Mouse (Mus musculus) liver, embryonic 13.5 days (tissue): ENCODE measurements around the gene Mbd6. TPM values are rescaled to one million over a fixed set of nuclear protein-coding genes. Genes with fewer than 3 reads are reported as not detected.

Experiments used
- ATAC-seq: fragments of 200-750 bp; cut with Nextera tagmentation; 2 replicates; pipeline ENCODE4 v1.8.0; 2017; ENCODE audit warnings: low read depth, mild to moderate bottlenecking, moderate number of reproducible peaks, moderate library complexity
- DNase-seq: peaks from one replicate; pipeline ENCODE4 v3.0.0; 2022
- H3K27ac ChIP-seq: fragments of 300-500 bp; sonication (generic); 2 replicates; pipeline ENCODE4 v1.5.1; 2015; ENCODE audit warnings: moderate library complexity, mild to moderate bottlenecking, inconsistent platforms
- H3K27me3 ChIP-seq: fragments of 300-500 bp; sonication (generic); 2 replicates; pipeline ENCODE4 v1.6.1; 2015; ENCODE audit warnings: mild to moderate bottlenecking, inconsistent platforms
- H3K36me3 ChIP-seq: fragments of 300-500 bp; sonication (generic); 2 replicates; pipeline ENCODE4 v1.6.1; 2015; ENCODE audit warnings: mild to moderate bottlenecking, inconsistent platforms
- H3K4me1 ChIP-seq: fragments of 300-500 bp; sonication (generic); replicated peaks from 2 replicates; pipeline ENCODE4 v1.6.1; 2015; ENCODE audit warnings: inconsistent platforms
- H3K4me2 ChIP-seq: fragments of 300-500 bp; sonication (generic); 2 replicates; pipeline ENCODE4 v1.6.1; 2015; ENCODE audit warnings: inconsistent platforms, mild to moderate bottlenecking, moderate library complexity
- H3K4me3 ChIP-seq: fragments of 300-500 bp; sonication (generic); replicated peaks from 2 replicates; pipeline ENCODE4 v1.5.1; 2015; ENCODE audit warnings: mild to moderate bottlenecking, inconsistent platforms
- H3K9ac ChIP-seq: fragments of 300-500 bp; sonication (generic); 2 replicates; pipeline ENCODE4 v1.6.1; 2015; ENCODE audit warnings: mild to moderate bottlenecking, inconsistent platforms
- H3K9me3 ChIP-seq: fragments of 300-500 bp; sonication (generic); replicated peaks from 2 replicates; pipeline ENCODE4 v1.6.1; 2016; ENCODE audit warnings: inconsistent platforms
- WGBS: fragments of 180-500 bp; shearing (Covaris S2); methylation state at CpG from one replicate; pipeline ENCODE4 v1.1.7; 2015; ENCODE audit not compliant: insufficient replicate concordance; 5-methylcytosine and 5-hydroxymethylcytosine counted together
- polyA plus RNA-seq: library from polyadenylated mRNA; unstranded; fragments of >200 nt; fragmentation: Nextera tagmentation; extraction: Ambion mirVana; gene quantifications from 2 replicates; pipeline ENCODE4 v1.2.1, GENCODE M21; 2015

The Mbd6 gene
- polyA plus RNA-seq: 5.9 and 6.5 TPM in 2 replicates

DNA sequence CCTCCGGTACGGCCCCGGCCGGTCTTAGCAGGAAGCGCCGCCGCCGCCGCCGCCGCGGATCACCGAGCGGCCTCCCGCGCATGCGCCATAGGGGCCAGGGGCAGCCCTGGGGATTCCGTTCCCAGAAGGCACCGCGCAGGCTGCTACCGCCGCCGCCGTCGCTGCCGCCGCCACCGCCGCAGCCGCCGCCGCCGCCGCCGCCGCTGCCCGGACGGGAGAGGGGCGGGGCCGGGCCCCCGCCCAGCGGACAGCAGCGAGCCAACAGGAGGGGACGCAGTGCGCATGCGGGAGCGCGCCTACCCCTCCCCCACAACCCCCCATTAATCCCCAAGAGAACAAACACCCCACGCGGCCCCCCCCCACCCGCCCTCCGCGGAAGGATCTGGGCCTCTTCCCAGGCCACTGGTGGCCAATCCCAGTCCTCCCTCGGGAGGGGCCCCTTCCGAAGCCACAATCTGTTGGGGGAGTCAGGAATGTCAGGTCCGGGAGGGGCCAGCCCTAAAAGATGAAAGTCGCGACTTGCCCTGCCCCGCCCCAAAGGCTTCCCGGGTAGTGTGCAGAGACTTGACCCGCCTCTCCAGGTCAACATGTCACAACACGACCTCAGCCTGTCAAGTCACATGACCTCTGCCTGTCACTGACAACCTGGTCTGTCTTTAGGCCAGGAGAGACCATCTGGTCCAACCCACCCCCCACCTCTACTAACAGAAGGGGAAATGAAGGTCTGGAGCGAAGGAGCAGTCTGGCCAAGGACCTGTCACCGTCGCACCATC is at the start of gene Mbd6:
Mbd6 (minus strand) TSS at position 219 of the 773 bp plus-strand sequence.
- H3K27me3 ChIP-seq: no peaks in the 10 kb centered on the region
- peaks cover 71% of the 10 kb centered on the region for H3K4me1 ChIP-seq
- H3K9ac ChIP-seq: peak within 1 kb of the TSS; percentile 96
- ATAC-seq (peak; percentile 51), DNase-seq (peak; percentile 90)
- H3K9me3 ChIP-seq: no peaks in the 10 kb centered on the region
- H3K4me2 ChIP-seq: peak within 1 kb of the TSS; percentile 88
- peaks cover 52% of the 10 kb centered on the region for H3K36me3 ChIP-seq
- H3K4me3 ChIP-seq: peak within 1 kb of the TSS; percentile 78
- WGBS: under 1% methylated on average over 60 of the region's 65 CpGs
- H3K27ac ChIP-seq: peak within 1 kb of the TSS; percentile 100

DNA sequence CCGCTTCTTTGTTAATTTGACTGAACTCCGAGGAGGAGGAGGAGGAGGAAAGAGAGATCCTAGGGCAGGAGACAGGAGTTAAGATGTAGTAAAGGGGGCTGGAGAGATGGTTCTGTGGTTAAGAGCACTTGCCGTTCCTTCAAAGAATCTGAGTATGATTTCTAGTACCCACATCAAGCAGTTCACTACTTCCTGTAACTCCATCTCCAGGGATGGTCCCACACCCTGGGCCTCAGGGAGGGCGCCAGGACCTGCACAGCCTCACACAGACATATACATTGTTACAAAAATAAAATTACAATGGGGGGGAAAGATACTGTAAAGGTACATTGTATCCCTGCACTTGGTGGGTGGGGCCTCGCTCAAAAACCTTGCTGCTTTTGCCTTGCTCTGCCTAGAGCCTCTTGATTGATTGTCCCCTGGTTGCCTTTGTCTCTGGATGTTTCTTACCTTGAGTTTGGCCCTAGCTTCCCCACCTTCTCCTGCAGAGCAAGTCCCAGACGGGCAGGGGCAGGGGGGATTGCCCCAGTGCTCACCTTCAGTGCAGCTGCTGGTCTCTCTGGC is 48.8 kb upstream of the Mbd6 start:
- H3K9ac ChIP-seq: no peak overlapping the region
- H3K36me3 ChIP-seq: no peaks in the 10 kb centered on the region
- H3K4me1 ChIP-seq: peaks cover 36% of the 10 kb centered on the region
- H3K27ac ChIP-seq: no peak overlapping the region
- H3K4me3 ChIP-seq: no peak overlapping the region
- H3K9me3 ChIP-seq: no peaks in the 10 kb centered on the region
- no peak overlapping the region for H3K4me2 ChIP-seq
- WGBS: 56% methylated on average over 6 of the region's 6 CpGs
- peaks cover 65% of the 10 kb centered on the region for H3K27me3 ChIP-seq
- no peak for DNase-seq
- no peak for ATAC-seq

DNA sequence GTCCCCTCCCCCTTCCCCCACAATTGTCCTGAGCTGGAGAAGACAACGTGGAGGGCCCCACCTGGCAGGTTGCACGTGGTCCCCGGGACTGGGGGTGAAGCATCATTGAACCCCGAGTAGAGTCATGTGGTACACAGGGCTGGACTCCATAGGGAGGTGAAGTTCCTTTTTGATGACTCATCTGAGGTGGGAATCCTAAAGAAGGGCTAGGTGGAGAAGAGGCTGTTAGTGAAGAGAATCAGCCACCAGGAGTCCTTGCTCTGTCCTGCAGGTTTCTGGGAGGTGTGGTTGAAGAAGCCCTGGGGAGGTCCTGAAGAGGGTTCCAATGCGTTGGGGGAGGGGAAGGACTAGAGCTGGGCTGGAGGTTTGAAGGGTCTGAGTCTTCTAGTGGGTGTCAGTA is 48.1 kb upstream of the Mbd6 start:
- ATAC-seq (no peak), DNase-seq (no peak)
- Histone ChIP-seq H3K36me3 (no peaks in the 10 kb centered on the region), H3K27me3 (peaks cover 64% of the 10 kb centered on the region), H3K4me3 (no peak overlapping the region), H3K4me2 (no peak overlapping the region), H3K27ac (no peak overlapping the region), H3K9ac (no peak overlapping the region), H3K9me3 (no peaks in the 10 kb centered on the region), H3K4me1 (peaks cover 34% of the 10 kb centered on the region)
- 46% methylated on average over 5 of the region's 5 CpGs for WGBS

DNA sequence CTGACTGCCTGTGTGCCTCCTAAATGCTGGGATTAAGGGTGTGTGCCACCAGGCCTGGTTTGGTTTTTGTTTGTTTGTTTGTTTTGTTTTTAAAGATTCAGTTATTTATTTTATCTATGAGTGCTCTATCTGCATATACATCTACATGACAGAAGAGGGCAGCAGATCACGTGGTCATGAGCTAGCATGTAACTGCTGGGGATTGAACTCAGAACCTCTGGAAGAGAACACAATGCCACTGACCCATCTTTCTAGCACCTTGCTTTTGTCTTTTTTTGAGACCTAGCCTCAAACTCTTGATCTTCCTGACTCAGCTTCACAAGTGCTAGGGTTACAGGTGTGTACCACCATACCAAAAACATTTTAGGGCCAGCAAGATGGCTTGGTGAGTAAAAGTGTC is 46.5 kb upstream of the Mbd6 start:
- no peak overlapping the region for H3K4me2 ChIP-seq
- peaks cover 47% of the 10 kb centered on the region for H3K27me3 ChIP-seq
- no peaks in the 10 kb centered on the region for H3K36me3 ChIP-seq
- H3K9me3 ChIP-seq: no peaks in the 10 kb centered on the region
- WGBS: 38% methylated on average over 1 of the region's 1 CpGs
- H3K27ac ChIP-seq: no peak overlapping the region
- DNase-seq (no peak), ATAC-seq (no peak)
- H3K9ac ChIP-seq: no peak overlapping the region
- peaks cover 25% of the 10 kb centered on the region for H3K4me1 ChIP-seq
- no peak overlapping the region for H3K4me3 ChIP-seq

DNA sequence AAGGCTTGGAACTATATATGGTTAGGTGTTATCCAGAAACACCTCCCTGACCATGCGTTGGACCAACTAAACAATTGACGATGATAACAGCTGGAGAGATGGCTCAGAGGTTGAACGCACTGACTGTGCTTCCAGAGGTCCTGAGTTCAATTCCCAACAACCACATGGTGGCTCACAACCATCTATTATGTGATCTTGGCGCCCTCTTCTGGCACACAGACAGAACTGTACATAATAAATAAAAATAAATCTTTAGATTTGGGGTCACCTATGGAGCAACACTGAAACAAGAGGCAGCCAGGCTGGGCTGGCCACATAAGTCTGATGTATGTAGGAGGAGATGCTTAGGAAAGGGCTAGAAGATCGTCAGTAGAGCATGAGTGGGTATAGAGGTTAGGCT is 44.3 kb upstream of the Mbd6 start:
- Histone ChIP-seq H3K27me3 (peaks cover 26% of the 10 kb centered on the region), H3K9ac (no peak overlapping the region), H3K4me3 (no peak overlapping the region), H3K4me1 (peaks cover 16% of the 10 kb centered on the region), H3K4me2 (no peak overlapping the region), H3K27ac (no peak overlapping the region), H3K36me3 (0 out of 2 replicates have a peak, but pooled peaks cover 15% of the 10 kb centered on the region), H3K9me3 (no peaks in the 10 kb centered on the region)
- ATAC-seq: 0 out of 2 replicates have a peak, but pooled peaks have one; percentile 22
- 31% methylated on average over 5 of the region's 5 CpGs for WGBS
- no peak for DNase-seq

DNA sequence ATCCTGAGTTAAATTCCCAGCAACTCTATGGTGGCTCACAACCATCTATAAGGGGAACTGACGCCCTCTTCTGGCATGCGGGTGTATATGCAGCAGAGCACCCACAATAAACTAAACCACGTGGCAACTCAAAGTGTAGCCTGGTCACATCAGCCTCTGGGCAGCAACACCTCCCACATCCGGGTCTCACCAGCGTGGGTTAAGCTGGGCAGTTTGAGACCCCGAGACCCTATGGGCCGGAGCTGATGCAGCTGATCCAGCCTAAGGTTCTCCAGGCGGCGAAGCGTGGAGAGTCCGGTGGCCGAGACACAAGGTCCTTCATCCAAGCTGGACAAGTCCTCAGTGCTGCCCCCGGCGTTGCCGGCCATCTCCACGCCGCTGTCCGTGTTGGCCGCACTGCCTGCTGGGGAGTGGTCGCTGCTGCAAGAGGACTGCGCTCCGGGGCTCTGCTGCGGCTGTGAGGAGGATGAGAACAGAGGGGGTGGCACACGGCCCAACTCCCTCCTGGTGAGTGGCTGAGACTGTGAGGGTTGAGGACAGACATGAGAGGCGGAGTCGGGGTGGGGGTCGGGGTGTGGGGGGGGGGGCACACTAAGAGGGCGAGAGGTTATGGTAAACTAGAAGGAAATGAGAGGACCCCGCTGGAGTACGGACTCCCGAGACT is 43.5 kb upstream of the Mbd6 start:
- Histone ChIP-seq H3K4me3 (peak overlapping the region; percentile 32), H3K9me3 (no peaks in the 10 kb centered on the region), H3K9ac (peak overlapping the region; percentile 27; the same call in 1 of the 2 replicates), H3K4me1 (peaks cover 22% of the 10 kb centered on the region), H3K27ac (no peak overlapping the region), H3K27me3 (peaks cover 24% of the 10 kb centered on the region), H3K36me3 (0 out of 2 replicates have a peak, but pooled peaks cover 15% of the 10 kb centered on the region), H3K4me2 (peak overlapping the region; percentile 53)
- WGBS: 33% methylated on average over 31 of the region's 31 CpGs
- DNase-seq (no peak), ATAC-seq (no peak)

DNA sequence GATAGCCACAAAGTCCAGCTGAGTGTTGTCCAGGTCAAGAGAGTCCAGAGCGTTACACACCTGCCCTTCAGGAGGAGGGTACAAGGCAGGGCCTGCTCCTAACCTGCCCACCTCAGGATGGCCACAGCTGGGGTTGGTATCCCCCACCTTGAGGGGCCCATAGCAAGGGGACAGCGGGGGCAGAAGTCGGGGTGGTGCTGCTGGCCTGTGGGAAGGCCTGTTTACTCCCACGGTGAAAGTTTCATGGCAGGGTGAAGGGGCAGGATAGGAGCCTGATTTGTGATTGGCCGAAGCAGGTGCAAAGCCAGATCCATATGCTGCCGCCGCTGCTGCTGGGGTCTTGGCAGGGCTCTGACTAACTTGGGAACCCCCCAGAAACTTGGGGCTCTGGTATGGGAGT is 41.4 kb upstream of the Mbd6 start:
- ATAC-seq (no peak), DNase-seq (no peak)
- H3K27ac ChIP-seq: no peak overlapping the region
- 0 out of 2 replicates have a peak, but pooled peaks cover 15% of the 10 kb centered on the region for H3K36me3 ChIP-seq
- peaks cover 32% of the 10 kb centered on the region for H3K27me3 ChIP-seq
- no peak overlapping the region for H3K4me2 ChIP-seq
- WGBS: 61% methylated on average over 7 of the region's 7 CpGs
- H3K9ac ChIP-seq: no peak overlapping the region
- no peaks in the 10 kb centered on the region for H3K9me3 ChIP-seq
- H3K4me3 ChIP-seq: no peak overlapping the region
- H3K4me1 ChIP-seq: peaks cover 43% of the 10 kb centered on the region

DNA sequence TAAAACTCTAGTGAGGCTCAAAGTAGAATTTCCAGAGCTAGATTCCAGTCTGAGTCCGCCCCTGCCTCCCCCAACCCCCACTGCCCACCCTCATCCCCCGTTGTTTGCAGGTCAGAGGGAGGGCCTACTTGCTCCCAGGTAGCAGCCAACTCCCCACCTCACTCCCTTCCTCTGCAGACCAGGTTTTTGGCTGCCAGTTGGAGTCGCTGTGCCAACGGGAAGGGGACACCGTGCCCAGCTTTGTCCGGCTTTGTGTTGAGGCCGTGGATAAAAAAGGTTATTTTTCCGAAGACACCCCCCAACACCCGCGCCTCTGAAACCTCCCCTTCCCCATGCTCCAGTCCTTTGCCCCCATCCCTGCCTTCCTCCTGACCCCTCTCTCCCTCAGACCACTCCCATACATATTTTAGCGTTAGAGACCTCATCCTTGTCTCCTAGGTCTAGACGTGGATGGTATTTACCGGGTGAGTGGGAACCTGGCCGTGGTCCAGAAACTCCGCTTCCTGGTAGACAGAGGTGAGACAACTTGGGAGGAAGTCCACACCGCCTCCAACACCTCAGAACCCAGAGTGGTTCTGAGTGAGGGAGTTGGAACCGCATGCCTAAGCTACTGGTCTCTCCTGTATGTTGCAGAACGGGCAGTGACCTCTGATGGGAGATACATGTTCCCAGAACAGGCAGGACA is 38.8 kb upstream of the Mbd6 start:
- Histone ChIP-seq H3K27ac (no peak overlapping the region), H3K4me1 (peaks cover 68% of the 10 kb centered on the region), H3K36me3 (0 out of 2 replicates have a peak, but pooled peaks cover 15% of the 10 kb centered on the region), H3K27me3 (peaks cover 37% of the 10 kb centered on the region), H3K9ac (no peak overlapping the region), H3K9me3 (no peaks in the 10 kb centered on the region), H3K4me2 (peak overlapping the region; percentile 93), H3K4me3 (peak overlapping the region; percentile 68; the same call in 1 of the 2 replicates)
- ATAC-seq (no peak), DNase-seq (no peak)
- WGBS: 77% methylated on average over 18 of the region's 18 CpGs

DNA sequence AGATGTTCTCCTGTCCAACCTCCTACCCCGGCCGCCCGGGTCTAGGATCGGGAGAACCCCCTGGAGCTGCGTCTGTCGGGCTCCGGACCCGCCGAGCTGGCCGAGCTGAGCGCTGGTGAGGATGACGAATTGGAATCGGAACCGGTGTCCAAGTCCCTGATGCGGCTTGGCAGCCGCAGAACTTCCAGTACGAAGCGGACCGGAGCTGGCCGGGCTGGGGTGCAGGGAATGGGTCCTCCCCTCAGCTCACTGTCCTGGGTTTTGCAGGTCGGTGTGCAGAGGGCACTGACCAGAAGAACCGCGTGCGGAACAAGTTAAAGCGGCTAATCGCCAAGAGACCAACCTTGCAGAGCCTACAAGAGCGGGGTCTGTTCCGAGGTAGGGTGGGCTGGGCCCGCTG is 38.0 kb upstream of the Mbd6 start:
- H3K27ac ChIP-seq: no peak overlapping the region
- H3K36me3 ChIP-seq: 0 out of 2 replicates have a peak, but pooled peaks cover 15% of the 10 kb centered on the region
- H3K4me3 ChIP-seq: peak overlapping the region; percentile 68
- H3K4me1 ChIP-seq: peaks cover 69% of the 10 kb centered on the region
- H3K9me3 ChIP-seq: no peaks in the 10 kb centered on the region
- peaks cover 32% of the 10 kb centered on the region for H3K27me3 ChIP-seq
- WGBS: 20% methylated on average over 29 of the region's 29 CpGs
- H3K4me2 ChIP-seq: peak overlapping the region; percentile 93
- no peak for ATAC-seq
- peak overlapping the region; percentile 76 for H3K9ac ChIP-seq
- DNase-seq: no peak

DNA sequence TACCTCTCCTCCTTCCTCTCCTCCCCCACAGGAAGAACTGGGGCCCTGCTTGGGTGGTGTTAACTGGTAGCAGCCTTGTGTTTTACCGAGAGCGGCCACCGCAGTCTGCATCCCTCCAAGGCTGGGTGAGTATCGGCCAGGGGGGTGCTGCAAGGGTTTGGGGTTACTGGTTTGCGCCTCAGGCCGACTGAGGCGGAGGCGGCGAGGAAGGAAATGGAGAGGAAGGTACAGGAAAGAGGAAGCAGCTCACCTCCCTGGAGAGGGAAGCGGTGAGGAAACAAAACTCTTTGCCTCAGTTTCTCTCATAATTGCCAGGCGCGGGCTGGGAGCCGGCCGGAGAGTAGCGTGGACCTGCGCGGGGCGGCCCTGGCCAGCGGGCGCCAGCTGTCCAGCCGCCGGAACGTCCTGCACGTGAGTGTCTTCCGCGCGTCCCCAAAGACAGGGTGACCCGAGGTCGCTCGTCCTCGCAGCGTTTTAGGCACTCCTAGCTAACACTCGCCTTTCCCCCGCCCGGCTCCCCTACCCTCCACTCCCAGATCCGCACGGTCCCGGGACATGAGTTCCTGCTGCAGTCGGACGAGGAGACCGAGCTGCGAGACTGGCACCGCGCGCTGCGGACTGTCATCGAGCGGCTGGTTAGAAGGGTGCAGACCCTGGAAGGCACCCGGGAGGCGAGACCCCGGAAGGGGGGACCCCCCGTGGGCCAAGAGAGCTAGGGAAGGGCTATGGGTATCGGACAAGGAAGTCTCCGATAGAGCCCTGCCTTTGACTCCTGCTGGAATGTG is 37.4 kb upstream of the Mbd6 start:
- H3K4me2 ChIP-seq: peak overlapping the region; percentile 93
- ATAC-seq: peak; percentile 66
- H3K9me3 ChIP-seq: no peaks in the 10 kb centered on the region
- H3K36me3 ChIP-seq: 0 out of 2 replicates have a peak, but pooled peaks cover 15% of the 10 kb centered on the region
- peaks cover 32% of the 10 kb centered on the region for H3K27me3 ChIP-seq
- H3K27ac ChIP-seq: peak overlapping the region; percentile 41
- no peak for DNase-seq
- WGBS: 2% methylated on average over 54 of the region's 54 CpGs
- peak overlapping the region; percentile 68 for H3K4me3 ChIP-seq
- peak overlapping the region; percentile 76 for H3K9ac ChIP-seq
- H3K4me1 ChIP-seq: peaks cover 73% of the 10 kb centered on the region
